Mouse (Mus musculus) MEL (cell line): Measurements from ENCODE around the gene Med12l. TPM values are rescaled to one million over a fixed set of nuclear protein-coding genes. Genes with fewer than 3 reads are reported as not detected.

Experiments
- DNase-seq: peaks from one replicate; pipeline ENCODE4 v3.0.0; 2011; ENCODE audit warnings: low read depth, low spot score
- H3K27ac ChIP-seq: 2 replicates; pipeline ENCODE4 v1.5.1; 2012; ENCODE audit warnings: low read depth, mild to moderate bottlenecking, control low read depth, low read length, moderate library complexity; ENCODE audit not compliant: control insufficient read depth
- H3K27me3 ChIP-seq, 2 experiments: fragments of 150-350 bp in 1 of 2; sonication (generic) in 1 of 2; 2 replicates each; pipeline ENCODE4 v1.6.1; 2012; ENCODE audit warnings: low read length in 2 of 2, mild to moderate bottlenecking in 2 of 2, improper control_type of control experiment in 1 of 2, moderate library complexity in 1 of 2; ENCODE audit not compliant: insufficient read depth in 2 of 2, control insufficient read depth in 1 of 2
- H3K36me3 ChIP-seq, 2 experiments: 2 replicates each; pipeline ENCODE4 v1.6.1; 2012 to 2014; ENCODE audit warnings: low read length in 2 of 2, improper control_type of control experiment in 1 of 2, inconsistent platforms in 1 of 2, mild to moderate bottlenecking in 1 of 2; ENCODE audit not compliant: insufficient read depth in 2 of 2, control insufficient read depth in 1 of 2
- H3K4me1 ChIP-seq, 2 experiments: fragments of 150-350 bp in 1 of 2; sonication (generic) in 1 of 2; 2 replicates each; pipeline ENCODE4 v1.6.1; 2012; ENCODE audit warnings: low read length in 2 of 2, improper control_type of control experiment in 1 of 2, mild to moderate bottlenecking in 1 of 2; ENCODE audit not compliant: insufficient read depth in 2 of 2, control insufficient read depth in 1 of 2
- H3K4me3 ChIP-seq, 2 experiments: fragments of 150-350 bp in 1 of 2; sonication (generic) in 1 of 2; 2 replicates each; pipeline ENCODE4 v1.5.1; 2012; ENCODE audit warnings: low read depth in 2 of 2, low read length in 2 of 2, mild to moderate bottlenecking in 2 of 2, moderate library complexity in 2 of 2, control low read depth in 1 of 2, improper control_type of control experiment in 1 of 2; ENCODE audit not compliant: control insufficient read depth in 1 of 2, insufficient read depth in 1 of 2
- H3K79me2 ChIP-seq: 2 replicates; pipeline ENCODE4 v1.6.1; 2012; ENCODE audit warnings: mild to moderate bottlenecking, low read length, moderate library complexity; ENCODE audit not compliant: control insufficient read depth, poor library complexity, insufficient read depth
- H3K9ac ChIP-seq: 2 replicates; pipeline ENCODE4 v1.6.1; 2012; ENCODE audit warnings: low read depth, mild to moderate bottlenecking, control low read depth, low read length, moderate library complexity; ENCODE audit not compliant: control insufficient read depth, poor library complexity, severe bottlenecking
- H3K9me3 ChIP-seq: fragments of 150-350 bp; sonication (generic); replicated peaks from 2 replicates; pipeline ENCODE4 v1.6.1; 2012; ENCODE audit warnings: mild to moderate bottlenecking, low read length, improper control_type of control experiment, moderate library complexity; ENCODE audit not compliant: insufficient read depth
- CHD1 ChIP-seq: IDR thresholded peaks from 2 replicates; pipeline ENCODE4 v1.6.1; 2012; ENCODE audit warnings: low read depth, mild to moderate bottlenecking, inconsistent platforms, low read length, improper control_type of control experiment
- CTCF ChIP-seq, 3 experiments: IDR thresholded peaks in 2 of 3; conservative IDR thresholded peaks in 1 of 3; 2 replicates each; pipeline ENCODE4 v1.5.1; 2011 to 2012; ENCODE audit warnings: low read length in 3 of 3, low read depth in 2 of 3, mild to moderate bottlenecking in 2 of 3, improper control_type of control experiment in 1 of 3, inconsistent platforms in 1 of 3, mixed read lengths in 1 of 3, moderate library complexity in 1 of 3; ENCODE audit not compliant: control insufficient read depth in 1 of 3, insufficient read depth in 1 of 3, poor library complexity in 1 of 3, severe bottlenecking in 1 of 3
- ETS1 ChIP-seq: IDR thresholded peaks from 2 replicates; pipeline ENCODE4 v1.6.1; 2012; ENCODE audit warnings: low read depth, mild to moderate bottlenecking, inconsistent platforms, low read length, improper control_type of control experiment, moderate library complexity
- GABPA ChIP-seq: IDR thresholded peaks from 2 replicates; pipeline ENCODE4 v1.6.1; 2012; ENCODE audit warnings: low read depth, mild to moderate bottlenecking, inconsistent platforms, low read length, improper control_type of control experiment, moderate library complexity
- GATA1 ChIP-seq: IDR thresholded peaks from 2 replicates; pipeline ENCODE4 v1.6.1; 2011; ENCODE audit warnings: low read depth, low read length, improper control_type of control experiment
- JUND ChIP-seq: IDR thresholded peaks from 2 replicates; pipeline ENCODE4 v1.6.1; 2011; ENCODE audit warnings: low read depth, mild to moderate bottlenecking, improper control_type of control experiment, low read length
- KAT2A ChIP-seq: conservative IDR thresholded peaks from 2 replicates; pipeline ENCODE4 v1.6.1; 2012; ENCODE audit warnings: low read depth, low read length, improper control_type of control experiment, inconsistent platforms
- MEF2A ChIP-seq: IDR thresholded peaks from 2 replicates; pipeline ENCODE4 v1.6.1; 2014; ENCODE audit warnings: low read depth, mild to moderate bottlenecking, inconsistent platforms, low read length, improper control_type of control experiment; ENCODE audit not compliant: poor library complexity, insufficient replicate concordance, severe bottlenecking; ENCODE audit errors: extremely low read depth
- MXI1 ChIP-seq: IDR thresholded peaks from 2 replicates; pipeline ENCODE4 v1.6.1; 2011; ENCODE audit warnings: mild to moderate bottlenecking, low read depth, low read length, improper control_type of control experiment
- MYB ChIP-seq: IDR thresholded peaks from 2 replicates; pipeline ENCODE4 v1.6.1; 2011; ENCODE audit warnings: mild to moderate bottlenecking, low read depth, low read length, improper control_type of control experiment
- MYC ChIP-seq: IDR thresholded peaks from 2 replicates; pipeline ENCODE4 v1.6.1; 2011; ENCODE audit warnings: low read depth, mild to moderate bottlenecking, low read length, improper control_type of control experiment, moderate library complexity
- NRF1 ChIP-seq: IDR thresholded peaks from 2 replicates; pipeline ENCODE4 v1.6.1; 2014; ENCODE audit warnings: low read depth, mild to moderate bottlenecking, inconsistent platforms, low read length, improper control_type of control experiment, moderate library complexity; ENCODE audit not compliant: poor library complexity, insufficient read depth, severe bottlenecking
- POLR2A ChIP-seq, 2 experiments: IDR thresholded peaks; 2 replicates each; pipeline ENCODE4 v1.6.1; 2011 to 2012; ENCODE audit warnings: low read length in 2 of 2, mild to moderate bottlenecking in 2 of 2, control low read depth in 1 of 2, improper control_type of control experiment in 1 of 2, low read depth in 1 of 2, moderate library complexity in 1 of 2; ENCODE audit not compliant: control insufficient read depth in 1 of 2, insufficient read depth in 1 of 2, poor library complexity in 1 of 2
- POLR2AphosphoS2 ChIP-seq: IDR thresholded peaks from 2 replicates; pipeline ENCODE4 v1.6.1; 2011; ENCODE audit warnings: low read length, improper control_type of control experiment
- POLR2AphosphoS5 ChIP-seq: IDR thresholded peaks from 2 replicates; pipeline ENCODE4 v1.6.1; 2012; ENCODE audit warnings: low read depth, borderline replicate concordance, mild to moderate bottlenecking, inconsistent platforms, low read length, moderate library complexity, mixed read lengths
- RAD21 ChIP-seq: IDR thresholded peaks from 2 replicates; pipeline ENCODE4 v1.6.1; 2011; ENCODE audit warnings: mild to moderate bottlenecking, low read depth, low read length, improper control_type of control experiment
- RCOR1 ChIP-seq: IDR thresholded peaks from 2 replicates; pipeline ENCODE4 v1.6.1; 2012; ENCODE audit warnings: low read depth, mild to moderate bottlenecking, inconsistent platforms, low read length, improper control_type of control experiment
- SMC3 ChIP-seq: IDR thresholded peaks from 2 replicates; pipeline ENCODE4 v1.6.1; 2011; ENCODE audit warnings: low read depth, low read length, improper control_type of control experiment
- TBP ChIP-seq: IDR thresholded peaks from 2 replicates; pipeline ENCODE4 v1.8.0; 2011; ENCODE audit warnings: low read depth, low read length, improper control_type of control experiment
- TCF12 ChIP-seq: IDR thresholded peaks from 2 replicates; pipeline ENCODE4 v1.6.1; 2014; ENCODE audit warnings: low read depth, mild to moderate bottlenecking, inconsistent platforms, low read length, improper control_type of control experiment, moderate library complexity
- UBTF ChIP-seq: IDR thresholded peaks from 2 replicates; pipeline ENCODE4 v1.6.1; 2012; ENCODE audit warnings: low read depth, mild to moderate bottlenecking, inconsistent platforms, low read length, improper control_type of control experiment, moderate library complexity, borderline replicate concordance; ENCODE audit not compliant: insufficient read depth
- USF1 ChIP-seq: IDR thresholded peaks from 2 replicates; pipeline ENCODE4 v1.6.1; 2014; ENCODE audit warnings: low read depth, mild to moderate bottlenecking, inconsistent platforms, low read length, improper control_type of control experiment, moderate library complexity
- USF2 ChIP-seq, 2 experiments: IDR thresholded peaks; 2 replicates each; pipeline ENCODE4 v1.6.1; 2011 to 2012; ENCODE audit warnings: improper control_type of control experiment in 2 of 2, low read length in 2 of 2, borderline replicate concordance in 1 of 2, inconsistent platforms in 1 of 2, low read depth in 1 of 2, mild to moderate bottlenecking in 1 of 2; ENCODE audit not compliant: insufficient read depth in 1 of 2
- ZC3H11A ChIP-seq: IDR thresholded peaks from 2 replicates; pipeline ENCODE4 v1.6.1; 2012; ENCODE audit warnings: low read depth, mild to moderate bottlenecking, inconsistent platforms, low read length, improper control_type of control experiment
- ZKSCAN1 ChIP-seq: IDR thresholded peaks from 2 replicates; pipeline ENCODE4 v1.6.1; 2012; ENCODE audit warnings: low read depth, mild to moderate bottlenecking, inconsistent platforms, low read length, improper control_type of control experiment, moderate library complexity
- ZMIZ1 ChIP-seq: IDR thresholded peaks from 2 replicates; pipeline ENCODE4 v1.6.1; 2012; ENCODE audit warnings: low read depth, mild to moderate bottlenecking, inconsistent platforms, low read length, improper control_type of control experiment, moderate library complexity
- ZNF384 ChIP-seq: IDR thresholded peaks from 2 replicates; pipeline ENCODE4 v1.6.1; 2012; ENCODE audit warnings: low read depth, mild to moderate bottlenecking, inconsistent platforms, low read length, improper control_type of control experiment
- polyA plus RNA-seq, 2 experiments: library from polyadenylated mRNA; stranded (reverse) in 1 of 2; unstranded in 1 of 2; fragments of >175 nt in 1 of 2; fragments of >200 nt in 1 of 2; gene quantifications; 2 replicates each; pipeline versions ENCODE4 v1.2.1 to v1.2.4; 2012; ENCODE audit warnings: low replicate concordance in 2 of 2, low read depth in 1 of 2; ENCODE audit not compliant: insufficient read length in 2 of 2, insufficient read depth in 1 of 2, missing spikeins in 1 of 2
- total RNA-seq: library from RNA; depleted of rRNA; stranded (reverse); fragments of 300-350 nt; gene quantifications from 2 replicates; pipeline ENCODE4 v1.2.3, GENCODE M21; 2012

Gene Med12l
- total and polyA plus RNA-seq, 3 experiments, result 0.03 TPM; not detected in 2

DNA sequence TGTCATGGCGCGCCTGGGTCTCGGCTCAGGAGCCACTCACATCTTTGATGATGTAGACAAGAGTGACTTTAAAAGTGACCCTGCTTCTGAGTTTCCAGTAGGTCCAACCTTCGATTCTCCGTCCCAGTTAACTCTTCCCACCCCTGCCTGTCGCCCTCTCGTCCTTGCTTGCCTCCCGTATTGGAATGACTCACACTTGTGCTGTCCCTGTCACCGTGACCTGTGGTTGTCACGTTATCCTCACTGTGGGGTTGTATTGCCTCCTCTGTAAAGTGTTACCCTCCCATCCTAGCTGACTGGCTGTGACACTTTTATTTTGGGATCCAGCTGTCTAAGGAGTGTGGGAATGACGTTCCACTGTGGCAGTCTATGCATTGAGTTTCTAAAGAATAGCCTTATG, 87.1 kb downstream of the Med12l start:
- no peak overlapping the region for H3K27ac ChIP-seq
- H3K4me1 ChIP-seq, result no peaks in the 10 kb centered on the region
- no peaks in the 10 kb centered on the region for H3K36me3 ChIP-seq
- H3K9ac ChIP-seq, result no peak overlapping the region
- no peaks in the 10 kb centered on the region for H3K9me3 ChIP-seq
- TF ChIP-seq SMC3, result no peak
- TF ChIP-seq GABPA, result no peak
- no peak for TF ChIP-seq RCOR1
- no peak for TF ChIP-seq MYB
- TF ChIP-seq ZNF384, result no peak
- no peak for TF ChIP-seq POLR2A (IDR thresholded peaks at IDR 0.05; ENCODE audit: control insufficient read depth in 1 of 2, insufficient read depth in 1 of 2, low read depth in 1 of 2, low read length in 2 of 2, poor library complexity in 1 of 2)
- no peak for TF ChIP-seq USF2 (IDR thresholded peaks at IDR 0.05; ENCODE audit: borderline replicate concordance in 1 of 2, insufficient read depth in 1 of 2, low read depth in 1 of 2, low read length in 2 of 2)
- no peak for TF ChIP-seq POLR2AphosphoS5
- no peak for TF ChIP-seq TCF12
- no peak for TF ChIP-seq USF1
- no peak for TF ChIP-seq MEF2A
- TF ChIP-seq MYC, result no peak
- no peak for TF ChIP-seq UBTF
- TF ChIP-seq JUND, result no peak
- TF ChIP-seq ETS1, result no peak
- no peak for TF ChIP-seq ZKSCAN1
- TF ChIP-seq TBP, result no peak
- TF ChIP-seq POLR2AphosphoS2, result no peak
- no peak for TF ChIP-seq KAT2A
- DNase-seq, result no peak
- peaks cover 0 to 8% of the 10 kb centered on the region in 2 experiments for H3K27me3 ChIP-seq
- no peak overlapping the region for H3K4me3 ChIP-seq
- H3K79me2 ChIP-seq, result no peaks in the 10 kb centered on the region

GRCm38 (mm10) chr3:59097421-59097820, 91.8 kb downstream of the Med12l start:
- Histone ChIP-seq H3K4me3 (no peak overlapping the region), H3K4me1 (peaks cover 5% of the 10 kb centered on the region in 2 experiments), H3K9ac (no peak overlapping the region), H3K9me3 (no peaks in the 10 kb centered on the region), H3K27me3 (peaks cover 0 to 2% of the 10 kb centered on the region in 2 experiments), H3K27ac (no peak overlapping the region), H3K36me3 (peaks cover 0 to 4% of the 10 kb centered on the region in 2 experiments; a peak in 2 of 4 replicates), H3K79me2 (no peaks in the 10 kb centered on the region)
- TF ChIP-seq ZC3H11A (no peak), USF1 (no peak), ETS1 (no peak), GATA1 (no peak), UBTF (no peak), CTCF (IDR thresholded peaks at IDR 0.05 in 2 of 3, conservative IDR thresholded peaks at IDR 0.05 in 1 of 3; ENCODE audit: control insufficient read depth in 1 of 3, insufficient read depth in 1 of 3, low read depth in 2 of 3, low read length in 3 of 3, poor library complexity in 1 of 3, severe bottlenecking in 1 of 3) (no peak), ZKSCAN1 (no peak), MYC (no peak), NRF1 (no peak), ZMIZ1 (no peak), GABPA (no peak), MXI1 (no peak), ZNF384 (no peak), POLR2A (IDR thresholded peaks at IDR 0.05; ENCODE audit: control insufficient read depth in 1 of 2, insufficient read depth in 1 of 2, low read depth in 1 of 2, low read length in 2 of 2, poor library complexity in 1 of 2) (no peak), RAD21 (no peak), CHD1 (no peak), MYB (no peak)
- DNase-seq, result no peak
